Mouse (Mus musculus) left cerebral cortex, postnatal 10 days (tissue): ENCODE data around the gene Rac1. TPM values are rescaled to one million over a fixed set of nuclear protein-coding genes. Genes with fewer than 3 reads are reported as not detected.

Experiments
- DNase-seq, 2 experiments: peaks; one replicate each; pipeline ENCODE4 v3.0.0; 2021 to 2022; ENCODE audit warnings: low spot score in 2 of 2, mixed read lengths in 1 of 2; ENCODE audit errors: extremely low spot score in 1 of 2
- intact Hi-C: fragments of 180-260 bp; cut with DNase I; formaldehyde crosslinking; loops from one replicate; pipeline ENCODE4 v1.15.1; 2025
- total RNA-seq, 2 experiments: library from RNA; stranded (reverse); gene quantifications; 2 replicates each; pipeline ENCODE4 v1.2.3; 2021

The Rac1 gene
- total RNA-seq, 2 experiments from 2014 or later: 429 to 434 TPM

GRCm38 (mm10) chr5:143530715-143531114 is 2.9 kb upstream of the Rac1 start:
- intact Hi-C loops: no loop called here
- DNase-seq: no peak

GRCm38 (mm10) chr5:143528308-143528683 is 460 bp upstream of the Rac1 start:
- intact Hi-C loops: no loop called here
- no peak for DNase-seq

- DNase-seq: peak in 1 of 2 experiments; percentile 36
These were observed 1.0 kb downstream of the Rac1 start for GRCm38 (mm10) chr5:143526698-143527331.

GRCm38 (mm10) chr5:143525454-143526225 is 2.2 kb downstream of the Rac1 start:
- DNase-seq: no peak
- intact Hi-C loops: no loop called here

More at GRCm38 (mm10) chr5:143526698-143527331, 1.0 kb downstream of the Rac1 start:
- intact Hi-C loops: no loop called here

GRCm38 (mm10) chr5:143522882-143523281 is 5.0 kb downstream of the Rac1 start:
- DNase-seq: no peak
- intact Hi-C loops: no loop called here

DNA sequence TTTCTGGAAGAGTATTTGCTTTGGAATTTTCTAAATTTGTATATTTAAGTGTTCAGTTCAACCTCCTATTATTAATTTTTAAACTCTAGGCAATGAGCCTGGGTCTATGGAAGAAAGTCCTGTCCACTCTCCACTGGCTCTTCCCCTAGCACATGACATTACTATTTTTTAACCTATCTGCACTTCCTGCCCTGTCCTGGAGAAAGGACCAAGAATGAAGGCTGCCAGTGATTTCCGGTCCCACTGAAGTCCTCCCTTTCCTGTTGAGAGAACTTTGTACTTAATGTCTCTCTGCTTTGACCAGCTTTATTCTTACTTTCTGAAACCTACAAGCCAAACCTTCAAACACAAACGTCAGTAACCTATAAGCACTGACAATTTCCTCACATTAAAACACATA is 7.4 kb downstream of the Rac1 start:
- intact Hi-C loops: no loop called here
- no peak for DNase-seq

DNA sequence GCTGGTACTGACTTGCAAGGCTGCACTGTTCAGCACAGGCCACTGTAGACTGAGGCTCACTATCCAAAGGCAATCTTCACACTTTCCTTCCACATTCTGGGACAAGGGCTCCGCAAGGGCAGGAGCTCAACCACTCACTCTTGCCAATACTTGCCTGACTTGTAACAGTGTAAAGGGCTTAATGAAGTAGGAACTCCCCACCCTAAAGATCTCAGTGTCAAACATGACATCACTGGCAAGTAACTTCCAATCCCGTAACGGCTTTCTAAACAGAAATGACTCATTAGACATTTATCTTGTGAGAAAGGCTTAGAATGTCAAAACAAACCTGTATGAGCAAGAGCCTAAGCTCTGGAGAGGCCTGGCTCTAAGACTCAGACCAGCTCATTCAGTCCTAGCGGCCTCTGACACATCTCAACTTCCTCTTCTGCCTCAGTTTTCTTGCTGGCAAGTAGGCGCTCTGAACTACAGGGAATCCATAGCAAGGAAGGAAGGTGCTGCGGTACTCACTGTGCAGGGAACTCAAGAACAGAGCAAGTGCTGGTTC is 9.7 kb downstream of the Rac1 start:
- no peak for DNase-seq
- intact Hi-C loops: no loop called here

DNA sequence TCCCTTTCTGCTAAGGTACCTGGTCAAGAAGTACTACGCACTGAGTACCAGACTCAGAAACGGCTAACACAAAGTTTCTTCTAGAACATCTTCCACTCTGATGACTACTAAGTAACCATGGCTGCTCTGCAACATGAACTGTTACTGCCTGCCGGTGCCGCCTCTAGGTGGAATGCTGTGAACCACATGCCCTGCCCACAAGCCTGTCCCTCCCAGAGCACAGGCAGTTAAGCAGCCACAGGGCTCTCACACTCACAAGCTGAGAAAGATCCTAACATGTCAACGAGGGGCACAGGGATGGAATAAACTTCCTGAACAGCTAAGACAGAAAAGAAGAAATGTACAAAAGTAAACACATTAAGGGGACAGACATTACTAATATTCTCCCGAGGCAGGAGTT is 10.4 kb downstream of the Rac1 start:
- no peak for DNase-seq
- intact Hi-C loops: no loop called here

GRCm38 (mm10) chr5:143517005-143517404 is 10.8 kb downstream of the Rac1 start:
- intact Hi-C loops: no loop called here
- DNase-seq: no peak

- no peak for DNase-seq
These were observed 13.0 kb downstream of the Rac1 start for GRCm38 (mm10) chr5:143514878-143515277.

DNA sequence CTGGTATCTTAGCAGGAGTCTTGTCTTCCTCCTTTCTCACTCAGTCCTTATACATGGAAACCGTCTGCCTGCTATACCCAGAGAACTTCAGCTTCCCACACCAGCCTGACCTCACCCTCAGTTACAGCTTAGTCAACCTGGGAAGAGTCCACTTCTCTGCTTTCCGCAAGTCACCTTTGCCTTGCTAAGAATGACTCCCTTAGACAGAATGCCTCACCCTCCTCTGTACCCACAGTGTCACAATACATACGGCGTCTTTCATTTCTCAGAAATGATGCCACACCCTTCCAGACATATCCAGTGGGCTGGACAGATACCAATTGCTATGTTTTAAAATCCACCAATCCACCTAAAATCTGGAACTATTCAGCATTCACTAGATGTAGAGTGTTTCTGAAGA is 15.5 kb downstream of the Rac1 start:
- intact Hi-C loops: no loop called here
- no peak for DNase-seq

More at GRCm38 (mm10) chr5:143514878-143515277, 13.0 kb downstream of the Rac1 start:
- intact Hi-C loops: no loop called here

GRCm38 (mm10) chr5:143511577-143511976 is 16.3 kb downstream of the Rac1 start:
- intact Hi-C loops: no loop called here
- DNase-seq: no peak

GRCm38 (mm10) chr5:143509737-143510136 is 18.1 kb downstream of the Rac1 start:
- intact Hi-C loops: no loop called here
- DNase-seq: no peak

DNA sequence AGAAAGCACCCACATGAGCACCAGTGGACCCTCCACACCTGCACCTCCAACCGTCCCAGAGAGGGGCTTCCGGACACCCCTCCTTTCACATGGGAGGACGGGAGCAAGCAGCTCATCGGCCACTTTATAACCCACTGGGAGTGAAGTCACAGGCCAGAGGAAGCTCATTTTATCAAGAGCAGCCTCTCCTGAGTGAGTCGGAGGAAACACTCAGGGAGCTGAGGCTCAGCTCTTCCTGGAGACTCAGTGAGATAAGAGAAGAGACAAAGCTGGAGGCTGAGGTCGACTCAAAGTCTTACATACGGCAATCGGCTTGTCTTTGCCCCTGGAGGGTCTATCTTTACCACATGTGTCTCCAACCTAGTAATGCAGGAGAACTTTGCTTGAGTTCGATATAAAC is 18.5 kb downstream of the Rac1 start:
- intact Hi-C loops: no loop called here
- DNase-seq: no peak

DNA sequence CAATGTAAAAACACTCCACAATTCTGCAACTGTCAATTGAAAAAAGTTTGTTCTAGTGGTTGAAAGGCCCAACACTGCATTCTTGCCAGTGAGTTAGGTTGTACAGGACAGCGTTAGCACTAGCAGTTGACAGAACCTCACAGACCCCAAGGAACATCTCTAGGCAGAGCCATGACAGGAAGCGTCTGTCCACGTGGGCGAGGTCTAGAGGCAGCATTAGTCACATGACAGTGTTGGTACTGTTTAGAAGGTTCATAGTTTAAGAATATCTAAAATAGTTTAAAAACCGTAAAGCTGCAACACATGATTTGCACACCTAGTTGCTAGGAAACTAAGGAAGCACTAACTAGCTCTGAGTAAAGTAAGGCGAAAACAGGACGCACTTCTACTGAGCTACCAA is 22.3 kb downstream of the Rac1 start:
- DNase-seq: no peak
- intact Hi-C loops: no loop called here

- intact Hi-C loops: no loop called here
These were observed 22.8 kb downstream of the Rac1 start for GRCm38 (mm10) chr5:143505056-143505455.

GRCm38 (mm10) chr5:143504453-143504852 is 23.4 kb downstream of the Rac1 start:
- no peak for DNase-seq
- intact Hi-C loops: no loop called here

More at GRCm38 (mm10) chr5:143505056-143505455, 22.8 kb downstream of the Rac1 start:
- DNase-seq: peak in 1 of 2 experiments; percentile 42

DNA sequence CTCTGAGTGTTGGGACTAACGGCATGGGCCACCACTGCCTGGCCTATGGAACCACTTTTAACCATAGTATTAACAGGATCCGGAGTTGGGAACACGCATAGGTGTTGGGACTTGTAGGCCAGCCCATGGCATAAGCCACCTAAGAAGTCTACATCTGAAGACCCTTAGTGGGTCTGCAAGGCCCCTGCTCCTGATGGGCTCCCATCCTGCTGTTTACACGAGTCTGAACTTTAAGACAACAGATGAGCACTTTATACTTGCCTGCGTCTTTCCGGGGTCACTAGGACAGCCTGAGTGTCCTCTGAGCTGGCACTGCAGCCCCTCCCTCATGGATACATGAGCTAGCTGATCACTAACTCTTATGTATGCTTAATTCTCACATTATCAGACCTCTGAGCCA is 24.1 kb downstream of the Rac1 start:
- DNase-seq: no peak
- intact Hi-C loops: no loop called here

DNA sequence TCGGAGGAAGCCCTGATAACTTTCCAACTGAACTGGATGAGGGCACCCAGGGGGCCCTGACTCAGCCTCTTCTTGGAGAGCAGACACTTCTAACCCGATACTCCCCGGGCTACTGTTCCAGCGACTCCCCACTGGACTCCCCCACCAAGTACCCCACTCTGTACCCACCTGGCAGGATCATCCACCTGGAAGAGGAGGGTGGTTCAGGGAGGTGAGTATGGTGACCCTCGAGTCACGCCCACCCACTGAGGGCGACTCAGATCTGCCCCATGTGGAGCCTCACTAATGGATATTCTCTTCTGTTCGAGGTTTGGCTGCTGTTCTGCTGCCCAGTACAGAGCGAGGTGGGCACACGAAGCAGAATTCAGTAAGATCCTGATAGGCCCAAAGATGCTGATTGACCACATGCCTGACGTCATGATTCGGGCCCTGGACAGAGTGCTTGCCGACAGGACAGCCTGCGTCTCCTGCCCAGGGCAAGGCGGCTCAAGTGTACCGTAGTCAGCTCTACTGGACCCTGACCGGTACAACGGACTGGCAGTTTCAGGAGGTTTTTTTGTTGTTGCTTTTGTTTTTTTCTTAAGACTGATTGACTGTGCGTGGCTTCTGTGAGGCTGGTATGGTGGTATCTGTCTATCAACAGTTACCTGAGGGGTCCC is 24.8 kb downstream of the Rac1 start:
- intact Hi-C loops: no loop called here
- no peak for DNase-seq

GRCm38 (mm10) chr5:143501649-143502048 is 26.2 kb downstream of the Rac1 start:
- DNase-seq: peak in 1 of 2 experiments; percentile 51

More at GRCm38 (mm10) chr5:143501649-143502048, 26.2 kb downstream of the Rac1 start:
- intact Hi-C loops: no loop called here
